Mouse (Mus musculus) liver, adult 2 months (tissue): ENCODE measurements around the gene Itprid1. TPM values are rescaled to one million over a fixed set of nuclear protein-coding genes. Genes with fewer than 3 reads are reported as not detected.

Experiments used
- DNase-seq: peaks from one replicate; pipeline ENCODE4 v3.0.0-alpha.2; 2011; ENCODE audit warnings: low read depth, low spot score; ENCODE audit errors: extremely low read depth
- H3K27ac ChIP-seq: fragments of 200-500 bp; replicated peaks from 2 replicates; pipeline ENCODE4 v1.5.1; 2012; ENCODE audit warnings: low read depth, mild to moderate bottlenecking, control low read depth, inconsistent platforms, low read length; ENCODE audit not compliant: insufficient read depth
- H3K27me3 ChIP-seq: fragments of 200-500 bp; 2 replicates; pipeline ENCODE4 v1.6.1; 2012; ENCODE audit warnings: mild to moderate bottlenecking, moderate library complexity, low read length, inconsistent platforms; ENCODE audit not compliant: control insufficient read depth, insufficient read depth
- H3K36me3 ChIP-seq: fragments of 200-500 bp; 2 replicates; pipeline ENCODE4 v1.6.1; 2012; ENCODE audit warnings: low read length, inconsistent platforms; ENCODE audit not compliant: control insufficient read depth, insufficient read depth
- H3K4me1 ChIP-seq: fragments of 200-500 bp; 2 replicates; pipeline ENCODE4 v1.6.1; 2011; ENCODE audit warnings: low read length; ENCODE audit not compliant: control insufficient read depth, insufficient read depth
- H3K4me3 ChIP-seq: fragments of 200-500 bp; 2 replicates; pipeline ENCODE4 v1.5.1; 2011; ENCODE audit warnings: low read depth, mild to moderate bottlenecking, control low read depth, low read length, moderate library complexity; ENCODE audit not compliant: insufficient read depth
- H3K79me2 ChIP-seq: fragments of 200-500 bp; 2 replicates; pipeline ENCODE4 v1.6.1; 2012; ENCODE audit warnings: inconsistent platforms, mild to moderate bottlenecking, low read length, moderate library complexity; ENCODE audit not compliant: control insufficient read depth, insufficient read depth
- H3K9ac ChIP-seq: fragments of 200-500 bp; 2 replicates; pipeline ENCODE4 v1.6.1; 2012; ENCODE audit warnings: low read depth, mild to moderate bottlenecking, control low read depth, inconsistent platforms, low read length
- CTCF ChIP-seq: fragments of 200-500 bp; IDR thresholded peaks from 2 replicates; pipeline ENCODE4 v1.5.1; 2011; ENCODE audit warnings: low read depth, low read length, control low read depth
- POLR2A ChIP-seq: fragments of 200-500 bp; IDR thresholded peaks from 2 replicates; pipeline ENCODE4 v1.6.1; 2011; ENCODE audit warnings: low read length, control low read depth; ENCODE audit not compliant: insufficient read depth; ENCODE audit errors: extremely low read depth
- WGBS: fragments of 180-500 bp; shearing (Covaris S2); methylation state at CpG from one replicate; pipeline ENCODE4 v1.1.7; 2018; 5-methylcytosine and 5-hydroxymethylcytosine counted together
- polyA plus RNA-seq: library from polyadenylated mRNA; depleted of rRNA; stranded (reverse); fragments of >200 nt; gene quantifications from 2 replicates; pipeline ENCODE4 v1.2.3, GENCODE M21; 2012
- total RNA-seq: library from RNA; depleted of rRNA; stranded (reverse); fragments of >200 nt; gene quantifications from 2 replicates; pipeline ENCODE4 v1.2.3, GENCODE M21; 2014

Gene Itprid1
- total and polyA plus RNA-seq, 2 experiments: not detected

GRCm38 (mm10) chr6:55979766-55980165 lies 143.1 kb downstream of the Itprid1 start:
- no peaks in the 10 kb centered on the region for H3K4me1 ChIP-seq
- no peak overlapping the region for H3K9ac ChIP-seq
- H3K27me3 ChIP-seq: no peaks in the 10 kb centered on the region
- H3K27ac ChIP-seq: no peak overlapping the region
- TF ChIP-seq CTCF (no peak), POLR2A (no peak)
- 76% methylated on average over 2 of the region's 2 CpGs for WGBS
- no peaks in the 10 kb centered on the region for H3K36me3 ChIP-seq
- no peak overlapping the region for H3K4me3 ChIP-seq
- no peaks in the 10 kb centered on the region for H3K79me2 ChIP-seq
- no peak for DNase-seq

- Histone ChIP-seq H3K27me3 (peaks cover 2% of the 10 kb centered on the region; the same call in 1 of the 2 replicates), H3K9ac (no peak overlapping the region), H3K79me2 (no peaks in the 10 kb centered on the region), H3K36me3 (no peaks in the 10 kb centered on the region), H3K4me1 (no peaks in the 10 kb centered on the region), H3K4me3 (no peak overlapping the region), H3K27ac (no peak overlapping the region)
- DNase-seq: no peak
- TF ChIP-seq CTCF (no peak), POLR2A (no peak)
- WGBS: 78% methylated on average over 4 of the region's 4 CpGs
These were observed 172.0 kb downstream of the Itprid1 start for GRCm38 (mm10) chr6:56008711-56009110.

- no peak for TF ChIP-seq CTCF
- no peak for TF ChIP-seq POLR2A
- DNase-seq: no peak
- no peak overlapping the region for H3K27ac ChIP-seq
- no peaks in the 10 kb centered on the region for H3K36me3 ChIP-seq
- no peak overlapping the region for H3K4me3 ChIP-seq
- no peaks in the 10 kb centered on the region for H3K79me2 ChIP-seq
- peaks cover 2% of the 10 kb centered on the region; the same call in 1 of the 2 replicates for H3K27me3 ChIP-seq
- H3K9ac ChIP-seq: no peak overlapping the region
- H3K4me1 ChIP-seq: no peaks in the 10 kb centered on the region
- 81% methylated on average over 5 of the region's 5 CpGs for WGBS
These were observed 175.7 kb downstream of the Itprid1 start for GRCm38 (mm10) chr6:56012384-56012783.

GRCm38 (mm10) chr6:56017291-56017994 lies 180.7 kb downstream of the Itprid1 start, which contains the start of gene Ppp1r17:
Gene Ppp1r17 (plus strand): TSS chr6:56017497.
- H3K4me3 ChIP-seq: no peak within 1 kb of the TSS
- H3K9ac ChIP-seq: no peak within 1 kb of the TSS
- H3K27me3 ChIP-seq: no peaks in the 10 kb centered on the region
- H3K36me3 ChIP-seq: no peaks in the 10 kb centered on the region
- H3K79me2 ChIP-seq: no peaks in the 10 kb centered on the region
- H3K27ac ChIP-seq: no peak within 1 kb of the TSS
- 65% methylated on average over 16 of the region's 16 CpGs for WGBS
- no peaks in the 10 kb centered on the region for H3K4me1 ChIP-seq
- no peak for DNase-seq
- TF ChIP-seq POLR2A (no peak), CTCF (no peak)

GRCm38 (mm10) chr6:56019632-56020031 lies 182.9 kb downstream of the Itprid1 start:
- Histone ChIP-seq H3K9ac (no peak overlapping the region), H3K4me3 (no peak overlapping the region), H3K79me2 (no peaks in the 10 kb centered on the region), H3K4me1 (no peaks in the 10 kb centered on the region), H3K36me3 (no peaks in the 10 kb centered on the region), H3K27ac (no peak overlapping the region), H3K27me3 (no peaks in the 10 kb centered on the region)
- DNase-seq: no peak
- TF ChIP-seq POLR2A (no peak), CTCF (no peak)
- 31% methylated on average over 2 of the region's 2 CpGs for WGBS

- H3K4me3 ChIP-seq: no peak overlapping the region
- no peak overlapping the region for H3K9ac ChIP-seq
- no peaks in the 10 kb centered on the region for H3K4me1 ChIP-seq
- no peaks in the 10 kb centered on the region for H3K36me3 ChIP-seq
- TF ChIP-seq POLR2A (no peak), CTCF (no peak)
- H3K79me2 ChIP-seq: no peaks in the 10 kb centered on the region
- no peak for DNase-seq
- 57% methylated on average over 2 of the region's 2 CpGs for WGBS
- no peaks in the 10 kb centered on the region for H3K27me3 ChIP-seq
- H3K27ac ChIP-seq: no peak overlapping the region
These were observed 188.8 kb downstream of the Itprid1 start for GRCm38 (mm10) chr6:56025533-56025932.
